22 mouse cellular contexts compared by ENCODE assay signal in genomic region chr1:51856946-51857345, GRCm38 (mm10). TPM values are rescaled to one million over a fixed set of nuclear protein-coding genes. Genes with fewer than 3 reads are reported as not detected.
DNase-seq lines count a peak whose midpoint lies in the region; ATAC-seq and TF ChIP-seq lines count a peak whose summit lies in the region.
"Had no signal": no experiment of that assay in that cellular context is flagged by ENCODE, and none has a peak within 500 bp of the region (broad histone marks: within the 10 kb centered on the region; RNA-seq: fewer than 3 reads in every experiment).

No protein-coding gene starts in this region.

- H3K36me3 ChIP-seq in liver, adult 2 months (ENCODE audit: control insufficient read depth, insufficient read depth, low read length), result peaks cover 7% of the 10 kb centered on the region
- no peaks in the 10 kb centered on the region for H3K36me3 ChIP-seq in liver, embryonic 12.5 days
- H3K36me3 ChIP-seq in intestine, embryonic 15.5 days, result no peaks in the 10 kb centered on the region
- H3K36me3 ChIP-seq in intestine, postnatal 0 days (ENCODE audit: control insufficient read depth, insufficient read depth), result no peaks in the 10 kb centered on the region
- H3K36me3 ChIP-seq in liver, embryonic 16.5 days (ENCODE audit: control insufficient read depth, insufficient read depth), result no peaks in the 10 kb centered on the region
- H3K36me3 ChIP-seq in hindbrain, embryonic 12.5 days, result 0 out of 2 replicates have a peak, but pooled peaks cover 9% of the 10 kb centered on the region
- H3K36me3 ChIP-seq: forebrain, embryonic 15.5 days; hindbrain, embryonic 15.5 days had no signal

- no peak overlapping the region; the same call in 1 of the 2 replicates for H3K9ac ChIP-seq in liver, adult 2 months (ENCODE audit: low read depth, low read length)
- no peak overlapping the region for H3K9ac ChIP-seq in liver, embryonic 12.5 days
- H3K9ac ChIP-seq in intestine, embryonic 15.5 days, result no peak overlapping the region
- no peak overlapping the region for H3K9ac ChIP-seq in intestine, postnatal 0 days (ENCODE audit: low read depth, low read length)
- H3K9ac ChIP-seq in liver, embryonic 16.5 days (ENCODE audit: low read depth, low read length), result no peak overlapping the region
- no peak overlapping the region for H3K9ac ChIP-seq in hindbrain, embryonic 12.5 days
- H3K9ac ChIP-seq: embryonic facial prominence, embryonic 12.5 days; forebrain, embryonic 15.5 days; hindbrain, embryonic 15.5 days had no signal

- no peaks in the 10 kb centered on the region for H3K27me3 ChIP-seq in liver, adult 2 months (ENCODE audit: control insufficient read depth, insufficient read depth, low read length)
- H3K27me3 ChIP-seq in liver, embryonic 12.5 days (replicated peaks), result no peaks in the 10 kb centered on the region
- H3K27me3 ChIP-seq in intestine, embryonic 15.5 days (replicated peaks), result no peaks in the 10 kb centered on the region
- no peaks in the 10 kb centered on the region for H3K27me3 ChIP-seq in intestine, postnatal 0 days (replicated peaks; ENCODE audit: control insufficient read depth, insufficient read depth, low read length)
- no peaks in the 10 kb centered on the region for H3K27me3 ChIP-seq in liver, embryonic 16.5 days (ENCODE audit: control insufficient read depth, insufficient read depth, low read depth, low read length)
- no peaks in the 10 kb centered on the region for H3K27me3 ChIP-seq in hindbrain, embryonic 12.5 days
- H3K27me3 ChIP-seq: CH12.LX; embryonic facial prominence, embryonic 12.5 days; forebrain, embryonic 15.5 days; hindbrain, embryonic 15.5 days; Patski had no signal

- DNase-seq in liver, adult 2 months (ENCODE audit: extremely low read depth, low read depth, low spot score), result peak; percentile 78
- DNase-seq in kidney, postnatal 14 days, result no peak
- DNase-seq in left cerebral cortex, adult 9 months (ENCODE audit: low spot score in 2 of 2), result no peak
- DNase-seq: adrenal gland, postnatal 14 days; cerebellum, adult 11-12 months; cerebellum, adult 9-11 months; cerebellum, postnatal 36 days; gastrocnemius, postnatal 36 days; heart, adult 18-20 months; heart, postnatal 10 days had no signal

- no peaks in the 10 kb centered on the region for H3K9me3 ChIP-seq in liver, embryonic 12.5 days (replicated peaks)
- H3K9me3 ChIP-seq in intestine, embryonic 15.5 days, result no peaks in the 10 kb centered on the region
- no peaks in the 10 kb centered on the region for H3K9me3 ChIP-seq in intestine, postnatal 0 days (ENCODE audit: control insufficient read depth)
- H3K9me3 ChIP-seq in liver, embryonic 16.5 days (replicated peaks; ENCODE audit: control insufficient read depth, low read length), result no peaks in the 10 kb centered on the region
- no peaks in the 10 kb centered on the region for H3K9me3 ChIP-seq in hindbrain, embryonic 12.5 days (replicated peaks)
- H3K9me3 ChIP-seq: embryonic facial prominence, embryonic 12.5 days; forebrain, embryonic 15.5 days; heart, embryonic 10.5 days; hindbrain, embryonic 15.5 days had no signal

- H3K79me2 ChIP-seq in liver, adult 2 months (ENCODE audit: control insufficient read depth, insufficient read depth, low read length), result peaks cover 22% of the 10 kb centered on the region

- H3K4me1 ChIP-seq in liver, adult 2 months (ENCODE audit: control insufficient read depth, insufficient read depth, low read length), result peaks cover 18% of the 10 kb centered on the region
- peaks cover 2% of the 10 kb centered on the region; the same call in 1 of the 2 replicates for H3K4me1 ChIP-seq in liver, embryonic 12.5 days
- peaks cover 17% of the 10 kb centered on the region; the same call in 1 of the 2 replicates for H3K4me1 ChIP-seq in intestine, embryonic 15.5 days (replicated peaks)
- H3K4me1 ChIP-seq in intestine, postnatal 0 days (replicated peaks; ENCODE audit: control insufficient read depth, insufficient read depth, low read length), result no peaks in the 10 kb centered on the region
- H3K4me1 ChIP-seq in liver, embryonic 16.5 days (ENCODE audit: control insufficient read depth, low read depth, low read length), result no peaks in the 10 kb centered on the region; the same call in 1 of the 2 replicates
- no peaks in the 10 kb centered on the region for H3K4me1 ChIP-seq in hindbrain, embryonic 12.5 days
- H3K4me1 ChIP-seq: embryonic facial prominence, embryonic 12.5 days had no signal

- WGBS in liver, adult 2 months, result 32% methylated on average over 4 of the region's 4 CpGs
- WGBS in liver, embryonic 12.5 days (ENCODE audit: insufficient replicate concordance), result 57% methylated on average over 4 of the region's 4 CpGs
- WGBS in intestine, embryonic 15.5 days, result 54% methylated on average over 4 of the region's 4 CpGs
- 42% methylated on average over 4 of the region's 4 CpGs for WGBS in intestine, postnatal 0 days
- WGBS in liver, embryonic 16.5 days (ENCODE audit: insufficient replicate concordance), result 42% methylated on average over 4 of the region's 4 CpGs
- 88% methylated on average over 4 of the region's 4 CpGs for WGBS in hindbrain, embryonic 12.5 days

- no peak overlapping the region for H3K4me3 ChIP-seq in liver, adult 2 months (ENCODE audit: insufficient read depth, low read depth, low read length)
- no peak overlapping the region for H3K4me3 ChIP-seq in liver, embryonic 12.5 days
- H3K4me3 ChIP-seq in intestine, embryonic 15.5 days (replicated peaks), result no peak overlapping the region
- H3K4me3 ChIP-seq in intestine, postnatal 0 days (ENCODE audit: low read depth, low read length), result no peak overlapping the region
- no peak overlapping the region for H3K4me3 ChIP-seq in liver, embryonic 16.5 days (ENCODE audit: low read depth, low read length)
- H3K4me3 ChIP-seq in hindbrain, embryonic 12.5 days, result no peak overlapping the region
- H3K4me3 ChIP-seq: embryonic facial prominence, embryonic 12.5 days; forebrain, embryonic 15.5 days; heart, embryonic 10.5 days; hindbrain, embryonic 15.5 days had no signal

- TF ChIP-seq POLR2A in liver, adult 2 months (IDR thresholded peaks at IDR 0.05; ENCODE audit: extremely low read depth, insufficient read depth, low read length), result no peak

- H3K27ac ChIP-seq in liver, adult 2 months (replicated peaks; ENCODE audit: insufficient read depth, low read depth, low read length), result peak overlapping the region; percentile 98
- H3K27ac ChIP-seq in liver, embryonic 12.5 days, result no peak overlapping the region
- H3K27ac ChIP-seq in intestine, embryonic 15.5 days, result no peak overlapping the region
- no peak overlapping the region for H3K27ac ChIP-seq in intestine, postnatal 0 days (ENCODE audit: low read depth, low read length)
- peak overlapping the region; percentile 72 for H3K27ac ChIP-seq in liver, embryonic 16.5 days (ENCODE audit: low read length)
- no peak overlapping the region for H3K27ac ChIP-seq in hindbrain, embryonic 12.5 days
- H3K27ac ChIP-seq: embryonic facial prominence, embryonic 12.5 days; forebrain, embryonic 15.5 days; heart, embryonic 10.5 days; hindbrain, embryonic 15.5 days had no signal

- ATAC-seq in liver, embryonic 12.5 days, result no peak
- ATAC-seq in intestine, embryonic 15.5 days, result 0 out of 2 replicates have a peak, but pooled peaks have one; percentile 7
- ATAC-seq in intestine, postnatal 0 days, result peak; percentile 25; the same call in 1 of the 2 replicates
- peak; percentile 44 for ATAC-seq in liver, embryonic 16.5 days (ENCODE audit: low read depth)
- no peak for ATAC-seq in hindbrain, embryonic 12.5 days (ENCODE audit: low FRiP score)
- ATAC-seq: activated CD4-positive, CD25-positive, alpha-beta regulatory T cell, adult 4 months; forebrain, embryonic 15.5 days; Patski had no signal

- H3K4me2 ChIP-seq in liver, embryonic 12.5 days, result no peak overlapping the region
- no peak overlapping the region for H3K4me2 ChIP-seq in intestine, embryonic 15.5 days (replicated peaks)
- no peak overlapping the region for H3K4me2 ChIP-seq in intestine, postnatal 0 days (replicated peaks; ENCODE audit: low read depth)
- no peak overlapping the region for H3K4me2 ChIP-seq in liver, embryonic 16.5 days (ENCODE audit: low read depth, low read length)
- H3K4me2 ChIP-seq in hindbrain, embryonic 12.5 days (replicated peaks), result no peak overlapping the region
- H3K4me2 ChIP-seq: embryonic facial prominence, embryonic 12.5 days; forebrain, embryonic 15.5 days; hindbrain, embryonic 15.5 days had no signal

- TF ChIP-seq CTCF in liver, adult 2 months (IDR thresholded peaks at IDR 0.05; ENCODE audit: low read depth, low read length), result no peak
- no peak for TF ChIP-seq CTCF in intestine, postnatal 0 days (IDR thresholded peaks at IDR 0.05; ENCODE audit: low read depth)

RNA-seq across cellular contexts. Expression of gene Myo1b, which starts 58.9 kb away (rescaled TPM):
- total RNA-seq in liver, adult 2 months (2014; rRNA removed), result 158 and 176 TPM in 2 replicates
- 35.1 and 41.7 TPM in 2 replicates for polyA plus RNA-seq in liver, adult 2 months (2012; rRNA removed)
- polyA plus RNA-seq in liver, embryonic 12.5 days (2016; fragmentation: Nextera tagmentation; extraction: Ambion mirVana), result 12.0 and 13.2 TPM in 2 replicates
- polyA plus RNA-seq in intestine, embryonic 15.5 days (2015; fragmentation: Nextera tagmentation; extraction: Ambion mirVana), result 45.8 and 54.0 TPM in 2 replicates
- 15.8 and 18.4 TPM in 2 replicates for polyA plus RNA-seq in intestine, postnatal 0 days (2015; fragmentation: Nextera tagmentation; extraction: Ambion mirVana)
- 10.6 and 11.5 TPM in 2 replicates for polyA plus RNA-seq in liver, embryonic 16.5 days (2015; fragmentation: Nextera tagmentation; extraction: Ambion mirVana)
- 110 and 116 TPM in 2 replicates for polyA plus RNA-seq in hindbrain, embryonic 12.5 days (2016; fragmentation: Nextera tagmentation; extraction: Ambion mirVana)

Comparison
In these comparisons a context has a peak if more than half of its experiments do, and no peak if none do; other contexts are left out.
1. H3K27ac ChIP-seq: peak in liver, adult 2 months (single experiment) and liver, embryonic 16.5 days (single experiment); none in liver, embryonic 12.5 days (single experiment), intestine, embryonic 15.5 days (single experiment), intestine, postnatal 0 days (single experiment) and hindbrain, embryonic 12.5 days (single experiment).
2. ATAC-seq: peak in intestine, embryonic 15.5 days (single experiment), intestine, postnatal 0 days (single experiment) and liver, embryonic 16.5 days (single experiment); none in liver, embryonic 12.5 days (single experiment) and hindbrain, embryonic 12.5 days (single experiment).